Mouse (Mus musculus) central nervous system, embryonic 18 days (tissue): Measurements from ENCODE around the gene Mmp23. TPM values are rescaled to one million over a fixed set of nuclear protein-coding genes. Genes with fewer than 3 reads are reported as not detected.

Experiments used
- polyA plus RNA-seq: library from polyadenylated mRNA; depleted of rRNA; stranded (reverse); fragments of >200 nt; gene quantifications from 2 replicates; pipeline ENCODE4 v1.2.3, GENCODE M21; 2012; rRNA removed

Gene Mmp23
- 8.0 and 10.5 TPM in 2 replicates for polyA plus RNA-seq

DNA sequence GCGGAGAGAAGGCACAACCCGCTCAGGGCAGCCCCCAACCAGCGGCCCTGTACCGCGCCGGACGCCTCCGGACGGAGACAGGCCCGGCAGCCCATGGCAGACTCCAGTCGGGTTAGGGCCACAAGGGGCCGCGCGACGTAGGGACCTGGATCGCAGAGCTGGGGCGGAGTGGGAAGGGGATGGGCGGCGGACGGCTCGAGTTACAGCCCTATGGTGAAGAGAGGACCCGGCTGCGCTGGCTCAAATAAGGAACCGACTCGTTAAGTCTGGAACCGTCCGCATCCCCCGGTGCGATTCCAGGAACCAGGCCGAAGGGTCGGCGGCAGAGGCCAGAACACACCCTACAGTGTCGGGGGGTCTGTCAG lies at the start of gene Mmp23:
Gene Mmp23, minus strand, starts transcription at position 299 of the 365 bp plus-strand sequence.

DNA sequence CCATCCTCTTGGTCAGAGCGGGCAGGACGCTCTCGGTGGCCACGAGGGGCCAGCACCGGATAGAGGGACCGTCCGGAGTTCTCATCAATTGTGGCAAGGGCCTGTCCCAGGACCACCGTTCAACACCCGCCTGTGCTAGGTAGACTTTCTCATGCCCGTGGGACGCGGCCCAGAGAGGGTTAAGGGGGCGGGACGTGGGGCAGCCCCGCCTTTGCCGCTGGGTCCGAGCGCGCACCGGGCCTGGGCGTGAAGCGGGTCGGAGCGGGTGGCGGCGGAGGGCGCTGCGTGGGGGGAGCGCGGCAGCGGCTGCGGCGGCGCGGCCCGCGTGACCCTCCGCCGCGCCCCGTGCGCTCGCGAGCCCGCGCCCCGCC lies 40.9 kb upstream of the Mmp23 start, which contains the start of gene Fndc10:
Gene Fndc10, plus strand, starts transcription at position 232 of the 371 bp plus-strand sequence.

DNA sequence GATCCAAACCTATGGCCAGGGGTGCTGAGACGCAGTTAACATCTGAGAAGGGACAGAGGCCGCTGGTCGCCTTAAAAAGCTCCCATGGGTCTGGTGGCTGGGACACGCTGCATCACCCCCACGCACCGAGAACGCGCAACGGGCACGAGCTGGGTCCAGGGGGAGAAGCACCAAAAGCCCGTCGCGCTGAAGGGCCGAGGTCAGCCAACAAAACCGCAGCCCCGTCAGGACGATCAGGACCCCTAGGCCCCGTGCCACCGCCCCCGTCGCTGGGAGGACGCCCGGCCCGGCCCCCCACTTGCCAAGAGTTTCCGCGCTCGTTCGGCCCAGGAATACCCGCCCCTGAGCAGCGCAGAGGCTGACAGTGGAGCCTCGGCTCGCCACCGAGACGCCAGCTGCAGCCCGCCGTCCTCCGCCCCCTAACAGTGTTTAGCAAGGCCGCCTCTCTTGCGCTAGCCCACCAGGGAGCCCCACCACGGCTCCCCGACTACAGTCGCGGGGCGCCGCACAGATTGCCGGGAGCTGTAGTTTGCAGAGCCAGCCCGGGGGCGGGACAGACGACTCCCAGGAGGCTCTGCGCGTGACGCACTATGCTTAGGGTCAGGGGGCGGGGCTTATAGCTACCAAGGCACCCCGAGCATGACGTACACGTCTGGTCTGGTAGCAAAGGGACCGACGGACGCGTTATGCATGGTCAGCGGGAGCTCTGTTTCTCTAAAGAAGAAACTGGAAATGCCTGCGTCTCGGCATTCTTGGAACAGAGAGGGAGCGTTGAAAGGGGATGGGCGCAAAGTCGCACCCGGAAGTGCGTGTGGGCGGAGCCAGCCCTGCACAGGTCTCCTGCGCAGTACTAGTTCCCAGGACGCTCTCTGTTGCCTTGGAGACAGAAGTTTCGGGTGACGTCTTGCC lies 15.8 kb upstream of the Mmp23 start, which contains the start of gene Mib2:
Gene Mib2, minus strand, starts transcription at position 510 of the 909 bp plus-strand sequence.

DNA sequence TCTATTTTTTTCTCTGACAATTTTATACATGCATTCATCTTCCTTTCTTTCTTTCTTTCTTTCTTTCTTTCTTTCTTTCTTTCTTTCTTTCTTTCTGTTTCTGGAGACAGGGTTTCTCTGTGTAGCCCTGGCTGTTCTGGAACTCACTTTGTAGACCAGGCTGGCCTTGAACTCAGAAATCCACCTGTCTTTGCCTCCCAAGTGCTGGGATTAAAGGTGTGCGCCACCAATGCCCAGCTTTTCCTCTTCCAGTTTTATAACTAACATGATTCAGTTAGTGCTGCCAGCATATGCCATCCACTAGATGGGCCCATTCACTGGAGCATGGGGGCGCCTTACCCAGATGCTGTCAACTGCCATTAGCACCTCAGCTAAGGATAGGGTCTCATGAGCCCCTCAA lies 7.9 kb downstream of the Mmp23 start, which contains the start of gene Gm10563:
Gene Gm10563, minus strand, starts transcription at position 101 of the 400 bp plus-strand sequence.

DNA sequence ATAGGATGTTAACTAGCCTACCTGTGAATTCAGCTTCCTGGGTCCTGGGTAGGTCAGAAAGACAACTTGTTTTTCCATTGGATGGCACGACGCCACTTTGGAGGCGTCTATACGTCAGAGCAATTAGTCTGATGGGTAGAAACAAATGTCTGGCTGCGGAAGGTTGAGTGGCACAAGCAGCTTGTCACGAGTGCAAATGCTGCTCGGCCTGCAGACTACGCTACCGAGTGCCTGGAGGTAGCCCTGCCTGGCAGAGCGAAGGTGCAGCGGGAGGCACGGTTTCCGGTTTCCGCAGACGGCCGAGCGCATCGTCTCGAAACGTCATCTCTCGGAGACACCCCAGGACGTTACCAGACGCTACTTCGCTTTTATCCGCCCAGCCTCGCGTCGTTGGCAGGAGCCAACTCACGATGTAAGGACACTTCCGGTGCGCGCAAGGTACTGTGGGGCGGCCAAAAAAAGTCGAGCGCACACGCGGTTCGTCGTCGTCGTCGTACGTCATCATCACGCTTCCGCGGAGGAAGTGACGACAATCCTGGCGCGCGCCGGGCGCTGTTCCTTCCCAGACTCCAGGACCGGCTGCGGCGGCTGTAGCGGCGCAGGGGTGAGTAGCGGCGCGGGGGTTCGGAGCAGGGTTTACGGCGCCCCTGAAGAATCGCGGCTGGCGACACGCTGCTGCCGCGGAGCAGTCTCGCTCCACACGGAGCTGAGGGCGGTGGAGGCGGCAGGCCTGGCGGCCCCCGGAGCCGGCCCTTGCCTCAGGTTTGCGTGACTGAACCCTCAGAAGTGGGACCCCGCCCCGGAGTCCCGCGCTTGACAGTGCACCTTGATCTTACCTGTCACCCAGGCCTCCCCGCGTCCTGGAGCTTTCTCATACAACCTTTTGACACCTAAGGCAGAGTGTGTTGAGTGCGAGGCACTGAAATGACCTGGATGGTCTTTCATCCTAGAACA lies 28.6 kb downstream of the Mmp23 start, which contains the start of gene Cdk11b:
Gene Cdk11b, plus strand, starts transcription at position 517 of the 954 bp plus-strand sequence.

DNA sequence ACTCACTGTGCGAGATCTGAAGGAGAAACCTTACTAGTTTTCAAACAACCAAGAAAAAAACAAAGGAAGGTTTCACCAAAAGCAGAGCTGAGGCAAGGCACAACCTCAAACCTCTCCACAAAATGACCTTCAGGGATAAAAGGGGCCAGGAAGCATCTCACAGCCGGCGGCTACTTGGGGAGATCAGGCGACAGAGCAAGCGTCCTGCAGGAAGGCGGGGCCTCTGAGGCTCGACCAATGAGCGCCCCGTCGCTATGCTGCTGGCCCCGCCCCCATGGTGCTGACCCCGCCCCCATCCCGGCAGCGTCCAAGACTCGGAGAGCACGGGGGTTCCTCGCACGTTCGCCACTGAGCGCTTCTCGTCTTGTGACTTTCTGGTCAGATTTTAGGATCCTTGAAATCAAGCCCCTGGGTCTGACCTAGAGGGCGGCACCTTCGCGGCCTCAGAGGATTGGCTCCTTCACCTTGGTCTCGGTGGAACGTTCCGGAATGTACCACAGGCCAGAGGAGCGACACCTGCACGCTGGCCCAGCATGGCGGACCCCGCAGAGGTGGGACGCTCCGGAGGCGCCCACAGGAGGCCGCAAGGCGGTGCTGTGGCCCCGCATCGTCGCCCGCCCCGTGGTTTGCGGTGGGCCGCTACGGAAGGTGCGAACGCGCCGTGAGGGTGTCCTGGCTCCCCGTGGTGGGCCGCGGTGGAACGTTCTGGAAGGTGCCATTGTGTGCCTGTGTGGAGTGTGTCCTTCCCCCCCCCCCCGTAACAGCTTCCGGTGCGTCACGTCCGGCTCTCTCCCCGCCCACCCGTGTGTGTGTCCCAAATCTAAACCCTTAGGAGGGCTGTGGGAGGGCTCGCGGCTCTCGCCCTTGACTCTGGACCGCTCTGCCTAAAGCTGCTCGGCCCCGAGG lies 51.8 kb downstream of the Mmp23 start, which contains the start of gene Slc35e2:
Gene Slc35e2, plus strand, starts transcription at position 326 of the 906 bp plus-strand sequence.

Other genes with a start within 250 kb of the Mmp23 start
- 5.9 and 6.7 TPM in 2 replicates for gene Cfap74, start 244.2 kb downstream of the Mmp23 start, polyA plus RNA-seq
- 0.22 and 0.84 TPM in 2 replicates for gene Tmem52, start 184.3 kb downstream of the Mmp23 start, polyA plus RNA-seq
- 962 and 1,024 TPM in 2 replicates for gene Gnb1, start 162.0 kb downstream of the Mmp23 start, polyA plus RNA-seq
- gene Nadk, start 91.0 kb downstream of the Mmp23 start, polyA plus RNA-seq = 89.3 and 90.4 TPM in 2 replicates
- 14.9 and 15.4 TPM in 2 replicates for gene Slc35e2, start 52.0 kb downstream of the Mmp23 start, polyA plus RNA-seq
- 41.9 and 42.1 TPM in 2 replicates for gene Cdk11b, start 28.5 kb downstream of the Mmp23 start, polyA plus RNA-seq
- gene Gm10563, start 8.0 kb downstream of the Mmp23 start, polyA plus RNA-seq = not detected in 2 replicates
- gene Mib2, start 15.8 kb upstream of the Mmp23 start, polyA plus RNA-seq = 122 and 127 TPM in 2 replicates
- 28.7 and 30.8 TPM in 2 replicates for gene Fndc10, start 41.0 kb upstream of the Mmp23 start, polyA plus RNA-seq
- 121 and 133 TPM in 2 replicates for gene Ssu72, start 51.4 kb upstream of the Mmp23 start, polyA plus RNA-seq
- 53.0 and 58.0 TPM in 2 replicates for gene Tmem240, start 81.4 kb upstream of the Mmp23 start, polyA plus RNA-seq
- 107 and 111 TPM in 2 replicates for gene Atad3a, start 107.7 kb upstream of the Mmp23 start, polyA plus RNA-seq
- 28.3 and 29.3 TPM in 2 replicates for gene Vwa1, start 121.3 kb upstream of the Mmp23 start, polyA plus RNA-seq
- gene Tmem88b, start 132.5 kb upstream of the Mmp23 start, polyA plus RNA-seq = 1.6 and 1.7 TPM in 2 replicates
- gene Ankrd65, start 137.1 kb upstream of the Mmp23 start, polyA plus RNA-seq = not detected in 2 replicates
- 131 and 143 TPM in 2 replicates for gene Mrpl20, start 149.5 kb upstream of the Mmp23 start, polyA plus RNA-seq
- gene Ccnl2, start 159.1 kb upstream of the Mmp23 start, polyA plus RNA-seq = 187 and 201 TPM in 2 replicates
- 96.7 and 108 TPM in 2 replicates for gene Aurkaip1, start 177.9 kb upstream of the Mmp23 start, polyA plus RNA-seq
- 30.7 and 42.0 TPM in 2 replicates for gene Mxra8, start 186.3 kb upstream of the Mmp23 start, polyA plus RNA-seq
- 159 and 160 TPM in 2 replicates for gene Dvl1, start 194.0 kb upstream of the Mmp23 start, polyA plus RNA-seq
- gene Tas1r3, start 210.0 kb upstream of the Mmp23 start, polyA plus RNA-seq = 0.44 and 0.55 TPM in 2 replicates
- 21.7 and 24.1 TPM in 2 replicates for gene Cptp, start 216.1 kb upstream of the Mmp23 start, polyA plus RNA-seq
- gene Ints11, start 216.2 kb upstream of the Mmp23 start, polyA plus RNA-seq = 67.9 and 73.7 TPM in 2 replicates
- 92.1 and 92.2 TPM in 2 replicates for gene Pusl1, start 238.4 kb upstream of the Mmp23 start, polyA plus RNA-seq
- 112 and 119 TPM in 2 replicates for gene Acap3, start 238.4 kb upstream of the Mmp23 start, polyA plus RNA-seq